Mouse (Mus musculus): ENCODE results near the gene Filip1l. TPM values are rescaled to one million over a fixed set of nuclear protein-coding genes. Genes with fewer than 3 reads are reported as not detected.
"Not testable (repeated sequence)": the region's sequence is repeated elsewhere in the genome, so short reads cannot be mapped to it uniquely, and the experiment has no call there.

The Filip1l gene
- polyA plus RNA-seq, 1 experiment from 2014 or later: 9.8 TPM

DNA sequence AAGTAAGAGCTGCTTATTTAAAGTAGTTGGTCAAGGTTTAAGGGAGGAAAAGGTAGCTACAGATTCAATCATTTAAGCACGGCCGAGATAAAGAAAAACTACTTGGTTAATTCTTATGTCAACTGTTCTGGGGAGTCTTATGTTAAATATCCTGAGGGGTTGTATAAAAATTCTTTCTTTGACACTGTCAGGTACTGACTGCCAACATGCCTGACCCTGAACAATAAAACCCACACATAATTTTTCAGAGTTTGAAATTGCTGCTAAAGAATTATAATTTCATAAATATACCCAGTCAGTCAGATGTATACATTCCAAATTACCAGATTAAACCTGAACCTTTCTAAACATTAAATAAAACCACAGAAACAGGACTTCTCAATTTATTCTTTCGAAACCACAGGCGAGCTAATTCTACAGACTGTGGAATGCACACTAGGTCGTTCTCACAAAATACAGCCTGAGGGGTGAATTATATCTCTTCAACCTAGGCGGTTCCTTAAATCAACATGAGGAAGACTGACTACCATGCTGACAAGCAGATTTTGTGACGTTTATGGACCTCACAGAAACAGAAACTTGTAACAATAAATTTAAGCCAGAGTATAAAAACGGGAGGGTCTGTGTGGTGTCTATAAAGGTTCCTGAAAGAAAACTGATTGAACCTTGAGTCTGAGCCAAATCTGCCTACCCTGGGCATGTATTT lies 30.5 kb downstream of the Filip1l start:
- Histone ChIP-seq H3K27me3 (no peaks in the 10 kb centered on the region), H3K4me3 (no peak overlapping the region), H3K9me3 (replicated peaks) (no peaks in the 10 kb centered on the region), H3K4me1 (no peaks in the 10 kb centered on the region), H3K36me3 (no peaks in the 10 kb centered on the region), H3K4me2 (replicated peaks) (no peak overlapping the region), H3K9ac (no peak overlapping the region), H3K27ac (no peak overlapping the region)
- WGBS: 77% methylated on average over 8 of the region's 8 CpGs
- ATAC-seq (ENCODE audit: low FRiP score): no peak

DNA sequence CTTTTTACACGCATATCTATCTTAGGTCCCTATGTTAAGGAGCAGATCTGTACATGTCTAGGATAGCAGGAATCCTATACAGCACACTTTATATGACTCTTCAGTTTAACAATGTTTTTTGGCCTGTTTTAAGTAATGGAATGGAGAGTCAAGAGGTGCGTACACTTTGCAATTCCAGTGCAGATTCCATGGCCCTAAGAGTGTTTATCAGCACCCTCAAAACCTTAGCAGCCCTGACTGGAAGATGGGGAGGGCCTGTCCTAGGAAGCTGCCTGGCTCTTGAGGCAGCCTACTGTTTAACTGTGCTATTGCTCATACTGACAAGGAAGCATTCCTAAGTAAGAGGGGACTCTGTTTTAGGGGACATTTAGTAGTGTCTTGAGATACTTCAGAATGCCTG lies 31.4 kb downstream of the Filip1l start:
- H3K9me3 ChIP-seq (replicated peaks): no peaks in the 10 kb centered on the region
- no peaks in the 10 kb centered on the region for H3K36me3 ChIP-seq
- ATAC-seq (ENCODE audit: low FRiP score): no peak
- H3K27ac ChIP-seq: no peak overlapping the region
- no peak overlapping the region for H3K9ac ChIP-seq
- H3K4me3 ChIP-seq: no peak overlapping the region
- no peaks in the 10 kb centered on the region for H3K4me1 ChIP-seq
- 91% methylated on average over 2 of the region's 2 CpGs for WGBS
- H3K27me3 ChIP-seq: no peaks in the 10 kb centered on the region
- H3K4me2 ChIP-seq (replicated peaks): no peak overlapping the region

DNA sequence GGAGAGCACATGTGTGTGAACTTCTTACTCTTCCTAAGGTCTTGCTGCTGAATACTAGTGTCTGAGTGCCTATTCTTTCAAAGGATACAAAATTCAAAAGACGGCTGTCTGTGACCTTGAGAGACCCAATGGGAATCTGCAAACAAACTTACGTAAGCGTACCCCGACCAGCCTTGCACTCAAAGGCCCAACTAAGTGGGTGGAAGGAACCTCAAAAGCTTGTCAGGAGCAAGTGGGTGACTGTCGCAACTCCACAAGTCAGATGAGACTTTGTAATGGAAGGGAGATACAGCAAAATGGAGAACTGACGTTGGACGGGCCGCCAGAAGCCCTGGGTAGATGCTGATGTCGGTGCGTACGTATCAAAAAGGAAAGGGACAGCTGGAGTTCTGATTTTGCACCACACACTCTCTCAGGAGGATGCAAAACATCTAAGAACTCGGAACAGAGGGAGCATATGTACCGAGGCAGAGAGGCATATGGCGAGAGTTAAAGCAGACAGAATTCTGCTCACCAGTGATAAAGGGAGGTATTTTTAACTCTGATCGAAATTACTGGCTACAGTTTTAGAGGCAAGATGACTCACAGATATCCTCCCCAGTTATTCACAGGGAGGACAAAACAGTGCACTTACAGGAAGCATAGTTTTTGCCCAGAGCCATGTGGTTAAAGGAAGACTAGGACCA lies 36.8 kb downstream of the Filip1l start:
- no peak overlapping the region for H3K4me2 ChIP-seq (replicated peaks)
- no peaks in the 10 kb centered on the region for H3K36me3 ChIP-seq
- ATAC-seq (ENCODE audit: low FRiP score): no peak
- H3K4me3 ChIP-seq: no peak overlapping the region
- H3K27ac ChIP-seq: no peak overlapping the region
- H3K9ac ChIP-seq: no peak overlapping the region
- H3K4me1 ChIP-seq: no peaks in the 10 kb centered on the region
- WGBS: 90% methylated on average over 15 of the region's 15 CpGs
- no peaks in the 10 kb centered on the region for H3K27me3 ChIP-seq
- H3K9me3 ChIP-seq (replicated peaks): no peaks in the 10 kb centered on the region

DNA sequence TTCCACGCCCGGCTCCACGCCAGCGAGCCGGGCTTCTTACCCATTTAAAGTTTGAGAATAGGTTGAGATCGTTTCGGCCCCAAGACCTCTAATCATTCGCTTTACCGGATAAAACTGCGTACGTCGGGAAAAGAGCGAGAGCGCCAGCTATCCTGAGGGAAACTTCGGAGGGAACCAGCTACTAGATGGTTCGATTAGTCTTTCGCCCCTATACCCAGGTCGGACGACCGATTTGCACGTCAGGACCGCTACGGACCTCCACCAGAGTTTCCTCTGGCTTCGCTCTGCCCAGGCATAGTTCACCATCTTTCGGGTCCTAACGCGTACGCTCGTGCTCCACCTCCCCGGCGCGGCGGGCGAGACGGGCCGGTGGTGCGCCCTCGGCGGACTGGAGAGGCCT lies 38.3 kb downstream of the Filip1l start:
- H3K27me3 ChIP-seq; H3K9me3 ChIP-seq (replicated peaks); ATAC-seq (ENCODE audit: low FRiP score); H3K4me2 ChIP-seq (replicated peaks); H3K9ac ChIP-seq; H3K4me1 ChIP-seq; H3K27ac ChIP-seq; H3K4me3 ChIP-seq; H3K36me3 ChIP-seq: not testable (repeated sequence)
- WGBS: 37% methylated on average over 29 of the region's 39 CpGs

DNA sequence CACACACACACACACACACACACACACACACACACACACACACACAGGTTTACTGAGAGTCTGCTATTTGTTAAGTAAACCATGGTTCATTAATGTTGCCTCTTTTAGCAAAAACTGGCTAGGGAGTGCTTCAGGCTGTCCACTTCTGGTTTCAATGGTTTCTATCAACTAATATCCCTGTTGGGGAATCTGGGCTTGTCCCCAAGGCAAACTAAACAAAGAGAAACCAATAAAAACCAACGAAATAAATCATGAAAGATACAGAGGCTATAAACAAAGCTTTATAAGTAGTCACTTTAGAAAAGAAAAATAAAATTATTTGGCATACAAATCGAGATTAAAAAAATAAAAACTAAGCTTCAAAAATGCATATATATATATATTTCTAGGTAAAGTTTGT lies 39.6 kb downstream of the Filip1l start:
- Histone ChIP-seq H3K27ac (no peak overlapping the region), H3K4me3 (no peak overlapping the region), H3K9ac (no peak overlapping the region), H3K27me3 (no peaks in the 10 kb centered on the region), H3K4me1 (no peaks in the 10 kb centered on the region), H3K36me3 (no peaks in the 10 kb centered on the region), H3K9me3 (replicated peaks) (no peaks in the 10 kb centered on the region), H3K4me2 (replicated peaks) (no peak overlapping the region)
- no peak for ATAC-seq (ENCODE audit: low FRiP score)
- WGBS: 76% methylated on average over 2 of the region's 2 CpGs

- Histone ChIP-seq H3K4me2 (replicated peaks) (no peak overlapping the region), H3K27ac (no peak overlapping the region), H3K4me1 (no peaks in the 10 kb centered on the region), H3K27me3 (no peaks in the 10 kb centered on the region), H3K36me3 (no peaks in the 10 kb centered on the region), H3K9me3 (replicated peaks) (no peaks in the 10 kb centered on the region), H3K9ac (no peak overlapping the region), H3K4me3 (no peak overlapping the region)
- WGBS: 72% methylated on average over 11 of the region's 11 CpGs
- ATAC-seq (ENCODE audit: low FRiP score): no peak
Measured at GRCm38 (mm10) chr16:57393161-57393560, 40.3 kb downstream of the Filip1l start.

DNA sequence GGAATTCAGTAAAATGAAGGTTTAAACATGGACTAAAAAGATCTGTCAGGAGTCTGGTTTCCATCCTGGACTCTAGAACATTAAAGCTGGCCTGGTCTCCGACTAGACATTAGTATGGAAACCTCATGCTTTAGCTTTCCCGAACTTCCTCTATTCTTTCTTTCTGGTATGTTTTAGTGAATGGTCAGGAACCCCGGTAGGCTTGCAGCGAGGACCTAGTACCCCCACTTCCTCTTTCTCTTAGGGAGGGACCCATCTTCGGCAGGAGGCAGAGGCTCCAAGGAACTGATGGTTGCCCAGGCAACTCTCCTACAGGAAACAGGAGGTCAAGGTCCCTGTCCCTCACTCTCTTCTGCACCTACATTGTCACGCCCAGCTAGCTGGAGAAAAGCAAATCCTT lies 43.4 kb downstream of the Filip1l start:
- H3K4me2 ChIP-seq (replicated peaks): no peak overlapping the region
- no peaks in the 10 kb centered on the region for H3K9me3 ChIP-seq (replicated peaks)
- 77% methylated on average over 6 of the region's 6 CpGs for WGBS
- H3K4me3 ChIP-seq: no peak overlapping the region
- no peak overlapping the region for H3K9ac ChIP-seq
- H3K27me3 ChIP-seq: no peaks in the 10 kb centered on the region
- ATAC-seq (ENCODE audit: low FRiP score): no peak
- no peaks in the 10 kb centered on the region for H3K4me1 ChIP-seq
- H3K36me3 ChIP-seq: no peaks in the 10 kb centered on the region
- no peak overlapping the region for H3K27ac ChIP-seq

GRCm38 (mm10) chr16:57397845-57398244 lies 45.0 kb downstream of the Filip1l start:
- no peaks in the 10 kb centered on the region for H3K27me3 ChIP-seq
- H3K4me2 ChIP-seq (replicated peaks): no peak overlapping the region
- H3K9me3 ChIP-seq (replicated peaks): no peaks in the 10 kb centered on the region
- H3K4me1 ChIP-seq: no peaks in the 10 kb centered on the region
- WGBS: 87% methylated on average over 6 of the region's 6 CpGs
- H3K36me3 ChIP-seq: no peaks in the 10 kb centered on the region
- no peak overlapping the region for H3K9ac ChIP-seq
- no peak overlapping the region for H3K4me3 ChIP-seq
- no peak for ATAC-seq (ENCODE audit: low FRiP score)
- no peak overlapping the region for H3K27ac ChIP-seq

- Histone ChIP-seq H3K27ac (no peak overlapping the region), H3K4me2 (replicated peaks) (no peak overlapping the region), H3K27me3 (no peaks in the 10 kb centered on the region), H3K4me3 (no peak overlapping the region), H3K9me3 (replicated peaks) (no peaks in the 10 kb centered on the region), H3K36me3 (no peaks in the 10 kb centered on the region), H3K9ac (no peak overlapping the region), H3K4me1 (no peaks in the 10 kb centered on the region)
- 0 out of 2 replicates have a peak, but pooled peaks have one; percentile 38 for ATAC-seq (ENCODE audit: low FRiP score)
- WGBS: 65% methylated on average over 18 of the region's 18 CpGs
Measured at GRCm38 (mm10) chr16:57398387-57399214, 45.7 kb downstream of the Filip1l start.

GRCm38 (mm10) chr16:57399566-57399965 lies 46.7 kb downstream of the Filip1l start:
- Histone ChIP-seq H3K27ac (no peak overlapping the region), H3K4me3 (no peak overlapping the region), H3K4me2 (replicated peaks) (no peak overlapping the region), H3K27me3 (no peaks in the 10 kb centered on the region), H3K9ac (no peak overlapping the region), H3K36me3 (no peaks in the 10 kb centered on the region), H3K4me1 (no peaks in the 10 kb centered on the region), H3K9me3 (replicated peaks) (no peaks in the 10 kb centered on the region)
- 87% methylated on average over 10 of the region's 10 CpGs for WGBS
- no peak for ATAC-seq (ENCODE audit: low FRiP score)

DNA sequence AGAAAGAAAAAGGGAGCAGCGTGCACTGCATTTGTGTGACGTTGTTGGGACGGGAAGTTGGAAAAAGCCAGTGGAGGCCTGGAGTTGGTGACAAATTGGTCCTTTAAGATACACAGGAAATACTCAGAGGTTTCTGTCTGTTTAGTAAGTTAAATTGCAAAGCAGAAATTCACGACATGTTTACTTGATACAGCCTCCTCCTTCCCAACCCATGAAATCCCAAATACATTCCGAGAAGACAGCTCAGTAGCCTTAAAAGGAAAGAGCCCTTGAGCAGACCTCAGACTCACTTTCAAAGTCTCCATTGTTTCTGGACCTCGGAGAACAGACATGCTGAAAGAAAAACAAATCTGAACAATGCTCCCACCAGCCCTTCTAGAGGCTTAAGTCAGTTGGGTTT lies 48.8 kb downstream of the Filip1l start:
- WGBS: 56% methylated on average over 6 of the region's 6 CpGs

DNA sequence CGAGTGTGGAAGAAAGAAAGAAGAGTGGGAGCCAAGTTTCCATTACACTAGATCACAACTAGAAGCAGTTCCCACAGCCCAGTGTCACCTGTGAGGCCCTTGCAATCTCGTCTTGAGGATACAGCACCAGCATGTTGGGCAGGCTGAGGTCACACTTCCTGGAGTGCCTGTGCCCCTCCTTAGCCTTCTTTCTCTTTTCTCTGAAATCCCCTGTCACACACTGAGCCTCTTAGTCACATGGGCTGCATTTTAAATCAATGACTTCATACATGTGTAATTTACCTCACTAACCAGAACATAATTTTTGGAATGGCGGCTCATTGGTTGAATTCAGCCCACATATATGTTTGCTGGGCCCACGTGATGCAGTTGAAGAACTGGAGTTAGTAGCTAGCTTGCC lies 50.0 kb downstream of the Filip1l start:
- no peaks in the 10 kb centered on the region for H3K4me1 ChIP-seq
- H3K27ac ChIP-seq: no peak overlapping the region
- H3K36me3 ChIP-seq: no peaks in the 10 kb centered on the region
- no peaks in the 10 kb centered on the region for H3K9me3 ChIP-seq (replicated peaks)
- WGBS: 82% methylated on average over 4 of the region's 4 CpGs
- no peak overlapping the region for H3K4me3 ChIP-seq
- no peak for ATAC-seq (ENCODE audit: low FRiP score)
- no peaks in the 10 kb centered on the region for H3K27me3 ChIP-seq
- no peak overlapping the region for H3K4me2 ChIP-seq (replicated peaks)
- H3K9ac ChIP-seq: no peak overlapping the region

More for the DNA sequence above, 48.8 kb downstream of the Filip1l start:
- no peaks in the 10 kb centered on the region for H3K4me1 ChIP-seq
- no peak for ATAC-seq (ENCODE audit: low FRiP score)
- no peak overlapping the region for H3K27ac ChIP-seq
- H3K9me3 ChIP-seq (replicated peaks): no peaks in the 10 kb centered on the region
- no peak overlapping the region for H3K4me3 ChIP-seq
- H3K4me2 ChIP-seq (replicated peaks): no peak overlapping the region
- no peak overlapping the region for H3K9ac ChIP-seq
- H3K36me3 ChIP-seq: no peaks in the 10 kb centered on the region
- no peaks in the 10 kb centered on the region for H3K27me3 ChIP-seq

Data from hindbrain, embryonic 12.5 days (tissue).